Mouse (Mus musculus) heart, postnatal 14 days (tissue): ENCODE measurements around the gene Tedc1. TPM values are rescaled to one million over a fixed set of nuclear protein-coding genes. Genes with fewer than 3 reads are reported as not detected.

Experiments used
- DNase-seq, 2 experiments: peaks; one replicate each; pipeline ENCODE4 v3.0.0; 2021 to 2022
- intact Hi-C: fragments of 180-260 bp; cut with DNase I; formaldehyde crosslinking; loops from one replicate; pipeline ENCODE4 v1.15.1; 2025
- total RNA-seq, 2 experiments: library from RNA; stranded (reverse); gene quantifications; 2 replicates each; pipeline ENCODE4 v1.2.3; 2021

Gene Tedc1
- total RNA-seq, 2 experiments from 2014 or later, result 1.1 to 2.1 TPM

DNA sequence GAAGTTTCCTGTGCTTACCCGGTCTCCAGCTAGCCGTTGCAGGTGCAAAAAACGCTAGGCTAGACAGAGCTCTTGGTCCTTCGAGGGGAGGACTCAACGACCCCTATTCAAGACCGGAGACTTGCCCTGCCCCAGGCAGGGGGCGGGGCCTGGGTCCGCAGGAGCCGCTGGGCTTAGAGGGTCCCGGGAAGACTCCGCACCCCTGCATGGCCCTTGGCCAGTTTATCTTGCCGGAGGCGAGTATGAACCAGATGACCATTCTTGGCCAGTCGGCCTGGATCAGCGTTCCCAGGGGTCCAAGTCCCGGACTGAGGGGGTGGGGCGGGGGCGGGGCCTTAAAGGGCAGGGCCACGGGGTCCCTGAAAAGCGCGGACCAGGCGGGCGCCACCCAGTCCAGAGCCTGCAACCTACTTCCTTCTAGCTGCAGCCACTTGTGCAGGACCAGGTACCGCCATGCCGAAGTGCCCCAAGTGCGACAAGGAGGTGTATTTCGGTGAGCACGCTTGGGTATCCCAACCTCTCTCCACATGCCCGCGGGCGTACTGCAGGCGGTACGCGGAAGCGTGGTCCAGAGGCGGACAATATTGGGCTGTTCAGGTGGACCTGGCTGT lies 4.5 kb upstream of the Tedc1 start:
- intact Hi-C loops, result no loop called here
- DNase-seq, result peak; percentile 65 to 68

- intact Hi-C loops, result no loop called here
Observed at GRCm38 (mm10) chr12:113152272-113152661, 4.0 kb upstream of the Tedc1 start.

GRCm38 (mm10) chr12:113152991-113153525 lies 3.2 kb upstream of the Tedc1 start:
- DNase-seq, result no peak
- intact Hi-C loops, result no loop called here

More at GRCm38 (mm10) chr12:113152272-113152661, 4.0 kb upstream of the Tedc1 start:
- DNase-seq, result peak; percentile 49 to 53

DNA sequence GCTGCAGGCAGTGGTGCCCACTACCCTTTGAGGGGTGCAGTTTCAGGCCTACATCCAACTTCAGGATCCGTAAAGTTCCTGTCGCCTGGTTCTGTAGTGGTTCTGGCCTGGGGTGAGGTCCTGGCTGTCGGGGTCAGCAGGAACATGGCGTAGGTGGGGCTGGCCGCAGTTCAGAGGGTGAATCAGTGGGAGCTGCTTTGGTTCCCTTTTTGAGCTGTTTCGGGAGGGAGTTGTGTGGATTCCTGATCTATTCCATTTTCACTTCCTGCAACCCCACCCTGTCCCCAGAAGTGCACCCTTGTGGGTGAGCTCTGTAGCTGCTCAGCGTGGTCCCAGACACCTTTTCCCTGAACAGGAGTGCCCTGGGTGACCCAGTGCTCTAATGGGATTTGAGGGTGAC lies 2.2 kb upstream of the Tedc1 start:
- intact Hi-C loops, result loop anchor here (2.0 kb wide), 1 partner anchor 149 kb away; no protein-coding TSS in a partner anchor
- DNase-seq, result peak in 1 of 2 experiments; percentile 21

GRCm38 (mm10) chr12:113154747-113155075 lies 1.5 kb upstream of the Tedc1 start:
- intact Hi-C loops, result loop anchor here (2.0 kb wide), 1 partner anchor 150 kb away; no protein-coding TSS in a partner anchor
- no peak for DNase-seq

GRCm38 (mm10) chr12:113155076-113155771 lies 997 bp upstream of the Tedc1 start:
- DNase-seq, result peak; percentile 63 to 66
- intact Hi-C loops, result loop anchor here (2.0 kb wide), 1 partner anchor 150 kb away; no protein-coding TSS in a partner anchor

DNA sequence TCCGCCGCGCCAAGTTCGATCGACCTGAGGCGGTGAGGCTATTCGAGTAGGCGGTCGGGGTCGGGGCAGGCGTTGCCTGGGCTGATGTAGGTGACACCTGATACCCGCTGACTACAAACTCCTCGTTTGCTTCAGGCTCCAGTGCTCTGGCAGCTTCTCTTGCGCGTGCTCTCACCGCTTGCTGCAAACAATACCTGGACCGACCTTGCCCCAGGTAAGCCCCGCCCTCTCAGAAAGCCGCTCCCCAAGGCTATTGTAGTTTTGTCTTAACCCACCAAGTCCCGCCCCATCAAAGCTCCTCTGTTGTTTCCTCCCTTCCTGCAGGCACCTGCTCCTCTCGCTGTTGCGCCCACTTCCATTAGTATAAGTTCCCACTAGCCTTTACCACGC lies 314 bp downstream of the Tedc1 start:
- intact Hi-C loops, result loop anchor here (1.0 kb wide), 1 partner anchor 37 kb away; no protein-coding TSS in a partner anchor

DNA sequence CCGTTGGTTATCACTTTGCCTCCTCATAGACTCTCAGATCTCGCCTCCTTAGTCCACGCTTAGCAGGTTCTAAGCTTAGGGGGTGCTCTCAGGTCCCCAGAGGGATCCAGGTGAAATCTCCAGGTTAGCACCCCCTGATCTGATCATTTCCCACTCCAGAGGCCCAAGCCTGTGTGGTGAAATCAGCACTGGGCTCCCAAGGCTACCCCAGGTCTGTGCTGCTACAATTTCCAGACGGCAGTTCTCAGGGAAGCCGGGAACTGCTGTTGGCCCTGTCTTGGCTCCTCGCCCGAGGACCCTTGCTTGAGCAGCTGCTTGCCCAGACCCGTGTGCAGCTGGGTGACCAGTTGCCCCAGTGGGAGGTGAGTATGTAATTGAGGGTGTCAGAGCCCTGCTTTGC lies 781 bp downstream of the Tedc1 start:
- DNase-seq, result peak in 1 of 2 experiments; percentile 25
- intact Hi-C loops, result no loop called here

More for the DNA sequence above, 314 bp downstream of the Tedc1 start:
- peak in 1 of 2 experiments; percentile 9 for DNase-seq

GRCm38 (mm10) chr12:113157521-113157920 lies 1.3 kb downstream of the Tedc1 start:
- intact Hi-C loops, result no loop called here

DNA sequence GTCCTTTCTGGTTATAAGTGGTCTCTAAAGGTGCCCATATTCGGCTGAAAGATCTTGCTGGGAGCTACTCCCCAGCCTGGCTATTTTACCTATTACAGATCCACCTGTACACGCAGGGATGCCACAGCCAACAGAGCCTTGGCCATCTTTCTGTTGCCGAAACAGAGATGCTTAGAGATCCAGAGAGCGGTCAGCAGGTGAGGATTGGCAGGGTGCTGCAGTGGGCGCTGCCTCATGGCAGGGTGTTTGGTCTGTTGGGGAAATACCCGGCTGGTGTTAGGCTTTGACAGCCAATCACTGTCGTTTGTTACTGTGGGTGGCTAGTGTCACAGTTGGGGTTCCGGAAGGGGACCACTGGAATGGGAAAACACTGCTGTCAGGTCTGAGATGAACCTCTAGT lies 1.8 kb downstream of the Tedc1 start:
- intact Hi-C loops, result no loop called here
- no peak for DNase-seq

More at GRCm38 (mm10) chr12:113157521-113157920, 1.3 kb downstream of the Tedc1 start:
- no peak for DNase-seq

GRCm38 (mm10) chr12:113163561-113164006 lies 7.4 kb downstream of the Tedc1 start:
- intact Hi-C loops, result no loop called here
- no peak for DNase-seq

- no peak for DNase-seq
- intact Hi-C loops, result no loop called here
Observed at GRCm38 (mm10) chr12:113168031-113168536, 11.9 kb downstream of the Tedc1 start.

- intact Hi-C loops, result no loop called here
- DNase-seq, result no peak
Observed at GRCm38 (mm10) chr12:113176960-113177725, 20.9 kb downstream of the Tedc1 start.

DNA sequence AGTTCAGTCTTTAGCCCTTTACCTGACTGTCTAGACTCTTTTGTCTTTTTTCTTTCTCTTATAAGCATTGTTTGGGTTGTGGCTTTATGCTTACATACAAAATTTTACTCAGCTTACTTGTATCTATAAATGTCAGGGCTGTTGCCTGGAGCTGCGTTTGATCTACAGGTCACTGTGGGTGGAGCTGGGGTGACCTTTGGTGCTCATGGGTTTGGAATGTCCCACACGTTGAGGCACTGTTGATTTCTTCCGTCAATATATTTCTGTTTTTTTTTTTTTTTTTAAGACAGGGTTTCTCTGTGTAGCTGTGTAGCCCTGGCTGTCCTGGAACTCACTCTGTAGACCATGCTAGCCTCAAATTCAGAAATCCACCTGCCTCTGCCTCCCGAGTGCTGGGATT lies 24.8 kb downstream of the Tedc1 start:
- intact Hi-C loops, result no loop called here
- no peak for DNase-seq

GRCm38 (mm10) chr12:113184945-113185344 lies 28.7 kb downstream of the Tedc1 start:
- no peak for DNase-seq
- intact Hi-C loops, result no loop called here

- DNase-seq, result no peak
- intact Hi-C loops, result no loop called here
Observed at GRCm38 (mm10) chr12:113185442-113186291, 29.4 kb downstream of the Tedc1 start, which contains the start of gene Tmem121. Tmem121 (plus strand) TSS chr12:113185930.

- no peak for DNase-seq
- intact Hi-C loops, result no loop called here
Observed at GRCm38 (mm10) chr12:113186326-113187010, 30.2 kb downstream of the Tedc1 start.

GRCm38 (mm10) chr12:113187011-113187375 lies 30.8 kb downstream of the Tedc1 start:
- intact Hi-C loops, result no loop called here
- DNase-seq, result no peak
